Mouse (Mus musculus): ENCODE data around the gene Pla2g16.

GRCm38 (mm10) chr19:7577710-7578109, 20.5 kb downstream of the Pla2g16 start:
- TF ChIP-seq CTCF (IDR thresholded peaks at IDR 0.05; ENCODE audit: extremely low read depth, insufficient read depth, low read length): no peak
- no peak for TF ChIP-seq POLR2A (IDR thresholded peaks at IDR 0.05; ENCODE audit: extremely low read depth, insufficient read depth, low read length)
